Mouse (Mus musculus) embryonic facial prominence, embryonic 12.5 days (tissue): Measurements from ENCODE around the gene Rhox3a. TPM values are rescaled to one million over a fixed set of nuclear protein-coding genes. Genes with fewer than 3 reads are reported as not detected.
"Not testable (repeated sequence)": the region's sequence is repeated elsewhere in the genome, so short reads cannot be mapped to it uniquely, and the experiment has no call there.

Experiments
- ATAC-seq: fragments of 200-750 bp; cut with Nextera tagmentation; 2 replicates; pipeline ENCODE4 v1.8.0; 2017; ENCODE audit not compliant: insufficient number of reproducible peaks, insufficient read depth, low FRiP score, low TSS enrichment
- H3K27ac ChIP-seq: fragments of 300-500 bp; sonication (generic); 2 replicates; pipeline ENCODE4 v1.5.1; 2016; ENCODE audit warnings: mild to moderate bottlenecking
- H3K27me3 ChIP-seq: fragments of 300-500 bp; sonication (generic); 2 replicates; pipeline ENCODE4 v1.6.1; 2016; ENCODE audit warnings: mild to moderate bottlenecking, moderate library complexity
- H3K36me3 ChIP-seq: fragments of 300-500 bp; sonication (generic); 2 replicates; pipeline ENCODE4 v1.6.1; 2016; ENCODE audit warnings: mild to moderate bottlenecking
- H3K4me1 ChIP-seq: fragments of 300-500 bp; sonication (generic); 2 replicates; pipeline ENCODE4 v1.6.1; 2016
- H3K4me2 ChIP-seq: fragments of 300-500 bp; sonication (generic); replicated peaks from 2 replicates; pipeline ENCODE4 v1.6.1; 2016; ENCODE audit warnings: mild to moderate bottlenecking, moderate library complexity
- H3K4me3 ChIP-seq: fragments of 300-500 bp; sonication (generic); 2 replicates; pipeline ENCODE4 v1.5.1; 2016; ENCODE audit warnings: mild to moderate bottlenecking
- H3K9ac ChIP-seq: fragments of 300-500 bp; sonication (generic); 2 replicates; pipeline ENCODE4 v1.6.1; 2016; ENCODE audit warnings: mild to moderate bottlenecking, moderate library complexity
- H3K9me3 ChIP-seq: fragments of 300-500 bp; sonication (generic); 2 replicates; pipeline ENCODE4 v1.6.1; 2016; ENCODE audit warnings: mild to moderate bottlenecking, moderate library complexity
- WGBS: fragments of 180-500 bp; shearing (Covaris S2); methylation state at CpG from one replicate; pipeline ENCODE4 v1.1.7; 2016; 5-methylcytosine and 5-hydroxymethylcytosine counted together
- polyA plus RNA-seq: library from polyadenylated mRNA; unstranded; fragments of >200 nt; fragmentation: Nextera tagmentation; extraction: Ambion mirVana; gene quantifications from 2 replicates; pipeline ENCODE4 v1.2.1, GENCODE M21; 2016

The Rhox3a gene
- polyA plus RNA-seq: not detected in 2 replicates

GRCm38 (mm10) chrX:37249619-37250018 lies at the start of gene Rhox3a:
Gene Rhox3a, plus strand, starts transcription at chrX:37249919.
- H3K36me3 ChIP-seq, H3K4me1 ChIP-seq, H3K4me2 ChIP-seq, H3K9ac ChIP-seq, H3K27ac ChIP-seq, ATAC-seq, H3K27me3 ChIP-seq, H3K9me3 ChIP-seq, H3K4me3 ChIP-seq: not testable (repeated sequence)
- WGBS: 80% methylated on average over 1 of the region's 3 CpGs

- H3K4me3 ChIP-seq: no peak within 1 kb of the TSS
- 88% methylated on average over 10 of the region's 10 CpGs for WGBS
- no peak within 1 kb of the TSS for H3K27ac ChIP-seq
- H3K9ac ChIP-seq: no peak within 1 kb of the TSS
- H3K9me3 ChIP-seq: no peaks in the 10 kb centered on the region
- no peaks in the 10 kb centered on the region for H3K36me3 ChIP-seq
- H3K4me1 ChIP-seq: no peaks in the 10 kb centered on the region
- no peaks in the 10 kb centered on the region for H3K27me3 ChIP-seq
- no peak within 1 kb of the TSS for H3K4me2 ChIP-seq
- ATAC-seq: no peak
Observed at GRCm38 (mm10) chrX:37210941-37211340, 38.8 kb upstream of the Rhox3a start, which contains the start of gene Gm9. Gene Gm9, minus strand, starts transcription at chrX:37211041.

GRCm38 (mm10) chrX:37222158-37222557 lies 27.6 kb upstream of the Rhox3a start, which contains the start of gene Rhox1:
Gene Rhox1, minus strand, starts transcription at chrX:37222258.
- 67% methylated on average over 1 of the region's 1 CpGs for WGBS

GRCm38 (mm10) chrX:37244676-37245075 lies 5.0 kb upstream of the Rhox3a start, which contains the start of gene Rhox2a:
Gene Rhox2a, plus strand, starts transcription at chrX:37244976.
- H3K36me3 ChIP-seq, ATAC-seq, H3K27ac ChIP-seq, H3K4me1 ChIP-seq, H3K4me3 ChIP-seq, H3K9me3 ChIP-seq, H3K4me2 ChIP-seq, H3K9ac ChIP-seq, H3K27me3 ChIP-seq: not testable (repeated sequence)
- WGBS: 100% methylated on average over 2 of the region's 9 CpGs

More at GRCm38 (mm10) chrX:37222158-37222557, 27.6 kb upstream of the Rhox3a start, which contains the start of gene Rhox1:
- not testable (repeated sequence) for H3K4me1 ChIP-seq, H3K27ac ChIP-seq, H3K36me3 ChIP-seq, H3K9ac ChIP-seq, H3K27me3 ChIP-seq, H3K4me3 ChIP-seq, H3K9me3 ChIP-seq, ATAC-seq, H3K4me2 ChIP-seq

- not testable (repeated sequence) for H3K9ac ChIP-seq, H3K4me3 ChIP-seq, H3K36me3 ChIP-seq, H3K27ac ChIP-seq, H3K4me1 ChIP-seq, H3K27me3 ChIP-seq, ATAC-seq, H3K4me2 ChIP-seq, H3K9me3 ChIP-seq
- WGBS: 97% methylated on average over 11 of the region's 19 CpGs
Observed at GRCm38 (mm10) chrX:37265038-37265437, 15.3 kb downstream of the Rhox3a start, which contains the start of gene Rhox4a. Gene Rhox4a, plus strand, starts transcription at chrX:37265338.

Other genes starting within 250 kb of the Rhox3a start
- gene Sowahd, start 201.1 kb upstream of the Rhox3a start, polyA plus RNA-seq: not detected in 2 replicates
- gene Rpl39, start 164.5 kb upstream of the Rhox3a start, polyA plus RNA-seq: 511 and 529 TPM in 2 replicates
- 19.4 and 22.2 TPM in 2 replicates for gene Upf3b, start 139.6 kb upstream of the Rhox3a start, polyA plus RNA-seq
- 16.1 and 17.1 TPM in 2 replicates for gene Nkap, start 123.1 kb upstream of the Rhox3a start, polyA plus RNA-seq
- 0.09 TPM in 1 of 2 replicates, not detected in the other for gene Akap14, start 81.1 kb upstream of the Rhox3a start, polyA plus RNA-seq
- 390 and 436 TPM in 2 replicates for gene Ndufa1, start 58.8 kb upstream of the Rhox3a start, polyA plus RNA-seq
- 14.6 and 15.1 TPM in 2 replicates for gene Rnf113a1, start 58.7 kb upstream of the Rhox3a start, polyA plus RNA-seq
- gene Gm9, start 38.9 kb upstream of the Rhox3a start, polyA plus RNA-seq: not detected in 2 replicates
- not detected in 2 replicates for gene Rhox1, start 27.7 kb upstream of the Rhox3a start, polyA plus RNA-seq
- gene Rhox2a, start 4.9 kb upstream of the Rhox3a start, polyA plus RNA-seq: 0.38 TPM in 1 of 2 replicates, not detected in the other
- not detected in 2 replicates for gene Rhox4a, start 15.4 kb downstream of the Rhox3a start, polyA plus RNA-seq
- gene Rhox3a2, start 130.1 kb downstream of the Rhox3a start, polyA plus RNA-seq: not detected in 2 replicates
- gene Rhox4a2, start 140.9 kb downstream of the Rhox3a start, polyA plus RNA-seq: 1.5 and 2.3 TPM in 2 replicates
- not detected in 2 replicates for gene Rhox2b, start 162.1 kb downstream of the Rhox3a start, polyA plus RNA-seq
- 0.34 and 1.0 TPM in 2 replicates for gene Rhox4b, start 182.6 kb downstream of the Rhox3a start, polyA plus RNA-seq
- 0.88 and 1.0 TPM in 2 replicates for gene Rhox2c, start 203.8 kb downstream of the Rhox3a start, polyA plus RNA-seq
- gene Rhox3c, start 208.7 kb downstream of the Rhox3a start, polyA plus RNA-seq: not detected in 2 replicates
- gene Rhox4c, start 230.4 kb downstream of the Rhox3a start, polyA plus RNA-seq: not detected in 2 replicates
- gene Rhox2d, start 243.5 kb downstream of the Rhox3a start, polyA plus RNA-seq: not detected in 2 replicates